Mouse (Mus musculus): ENCODE data around the gene Dglucy. TPM values are rescaled to one million over a fixed set of nuclear protein-coding genes. Genes with fewer than 3 reads are reported as not detected.

The Dglucy gene
- polyA plus RNA-seq, 1 experiment from 2014 or later: 4.1 TPM

GRCm38 (mm10) chr12:100846566-100846965, 67.7 kb downstream of the Dglucy start:
- WGBS: 17% methylated on average over 1 of the region's 1 CpGs
- Histone ChIP-seq H3K27me3 (replicated peaks) (peaks cover 15% of the 10 kb centered on the region), H3K4me3 (no peak overlapping the region), H3K9ac (no peak overlapping the region), H3K27ac (replicated peaks) (no peak overlapping the region), H3K4me1 (no peaks in the 10 kb centered on the region), H3K4me2 (no peak overlapping the region), H3K9me3 (no peaks in the 10 kb centered on the region), H3K36me3 (no peaks in the 10 kb centered on the region)
- no peak for ATAC-seq (ENCODE audit: extremely low read depth, insufficient number of reproducible peaks, low FRiP score, low TSS enrichment)

GRCm38 (mm10) chr12:100847437-100848080, 68.7 kb downstream of the Dglucy start:
- no peak for ATAC-seq (ENCODE audit: extremely low read depth, insufficient number of reproducible peaks, low FRiP score, low TSS enrichment)
- H3K4me1 ChIP-seq: no peaks in the 10 kb centered on the region
- 69% methylated on average over 11 of the region's 11 CpGs for WGBS
- H3K9me3 ChIP-seq: no peaks in the 10 kb centered on the region
- peaks cover 15% of the 10 kb centered on the region for H3K27me3 ChIP-seq (replicated peaks)
- no peak overlapping the region for H3K9ac ChIP-seq
- no peak overlapping the region for H3K4me2 ChIP-seq
- H3K36me3 ChIP-seq: no peaks in the 10 kb centered on the region
- H3K4me3 ChIP-seq: no peak overlapping the region
- no peak overlapping the region for H3K27ac ChIP-seq (replicated peaks)

DNA sequence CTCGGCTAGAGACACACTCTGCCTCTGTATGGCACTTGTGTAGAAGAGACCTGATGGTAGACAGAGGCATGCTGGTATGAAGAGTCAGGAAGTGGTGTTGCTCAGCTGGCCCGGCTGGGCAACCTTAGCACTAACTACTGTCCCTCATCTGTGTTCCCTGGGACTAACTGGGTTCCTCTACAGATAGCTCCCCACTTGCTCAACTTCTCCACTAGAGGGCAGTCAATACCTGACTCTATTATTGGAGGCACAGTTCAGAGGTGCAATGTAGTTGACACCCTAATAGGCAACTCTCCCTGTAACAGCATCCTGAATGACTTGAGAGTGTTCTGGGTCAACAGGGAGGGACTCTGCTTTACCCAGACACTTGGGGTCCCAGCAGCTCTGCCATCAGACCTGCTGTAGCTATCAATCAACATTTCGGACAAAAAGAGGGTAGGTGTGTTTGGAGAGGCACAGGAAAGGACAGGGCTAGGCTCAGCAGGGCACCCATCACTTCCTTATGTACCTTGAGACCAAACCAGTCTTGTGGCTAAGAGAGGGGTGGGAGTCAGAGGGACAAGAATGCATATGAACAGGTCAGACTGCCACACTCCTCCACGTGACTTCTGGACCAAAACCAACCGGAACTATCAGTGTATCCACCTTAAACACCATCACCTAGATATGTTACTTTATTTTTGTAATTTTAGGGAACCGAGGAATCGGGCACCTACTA, 70.7 kb downstream of the Dglucy start:
- no peak for ATAC-seq (ENCODE audit: extremely low read depth, insufficient number of reproducible peaks, low FRiP score, low TSS enrichment)
- Histone ChIP-seq H3K4me2 (no peak overlapping the region), H3K9me3 (no peaks in the 10 kb centered on the region), H3K9ac (no peak overlapping the region), H3K4me3 (no peak overlapping the region), H3K36me3 (no peaks in the 10 kb centered on the region), H3K27ac (replicated peaks) (no peak overlapping the region), H3K27me3 (replicated peaks) (peaks cover 15% of the 10 kb centered on the region), H3K4me1 (no peaks in the 10 kb centered on the region)
- WGBS: 63% methylated on average over 7 of the region's 7 CpGs

GRCm38 (mm10) chr12:100852370-100852769, 73.5 kb downstream of the Dglucy start:
- no peaks in the 10 kb centered on the region for H3K9me3 ChIP-seq
- H3K36me3 ChIP-seq: no peaks in the 10 kb centered on the region
- ATAC-seq (ENCODE audit: extremely low read depth, insufficient number of reproducible peaks, low FRiP score, low TSS enrichment): no peak
- H3K4me3 ChIP-seq: no peak overlapping the region
- H3K9ac ChIP-seq: no peak overlapping the region
- H3K4me2 ChIP-seq: no peak overlapping the region
- 70% methylated on average over 3 of the region's 3 CpGs for WGBS
- no peaks in the 10 kb centered on the region for H3K4me1 ChIP-seq
- H3K27me3 ChIP-seq (replicated peaks): peaks cover 15% of the 10 kb centered on the region
- no peak overlapping the region for H3K27ac ChIP-seq (replicated peaks)

DNA sequence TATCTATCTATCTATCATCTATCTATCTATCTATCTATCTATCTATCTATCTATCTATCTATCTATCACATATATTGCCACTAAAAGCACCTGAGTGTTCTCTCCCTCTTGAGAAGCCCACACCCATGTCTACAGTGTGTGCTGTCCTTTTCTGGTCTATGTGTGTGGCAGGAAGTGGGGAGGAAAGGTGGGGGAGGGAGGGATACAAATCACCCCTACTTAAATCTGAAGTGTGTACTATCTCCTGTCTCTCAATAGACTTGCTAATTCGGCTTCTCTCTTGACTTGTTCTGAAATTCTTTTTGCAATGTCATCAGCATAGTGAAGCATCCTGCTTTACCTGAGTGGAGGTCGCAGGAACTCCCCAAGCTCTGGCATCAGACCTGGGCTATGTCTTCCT, 77.5 kb downstream of the Dglucy start:
- 67% methylated on average over 2 of the region's 2 CpGs for WGBS

GRCm38 (mm10) chr12:100857791-100858190, 78.9 kb downstream of the Dglucy start:
- no peaks in the 10 kb centered on the region for H3K27me3 ChIP-seq (replicated peaks)

More for the DNA sequence above, 77.5 kb downstream of the Dglucy start:
- Histone ChIP-seq H3K27ac (replicated peaks) (no peak overlapping the region), H3K4me1 (no peaks in the 10 kb centered on the region), H3K27me3 (replicated peaks) (no peaks in the 10 kb centered on the region), H3K9me3 (no peaks in the 10 kb centered on the region), H3K9ac (no peak overlapping the region), H3K4me2 (no peak overlapping the region), H3K4me3 (no peak overlapping the region), H3K36me3 (no peaks in the 10 kb centered on the region)
- no peak for ATAC-seq (ENCODE audit: extremely low read depth, insufficient number of reproducible peaks, low FRiP score, low TSS enrichment)

GRCm38 (mm10) chr12:100862272-100862671, 83.4 kb downstream of the Dglucy start:
- Histone ChIP-seq H3K36me3 (no peaks in the 10 kb centered on the region), H3K9ac (no peak overlapping the region), H3K27ac (replicated peaks) (no peak overlapping the region), H3K27me3 (replicated peaks) (0 out of 2 replicates have a peak, but pooled peaks cover 6% of the 10 kb centered on the region), H3K9me3 (no peaks in the 10 kb centered on the region), H3K4me3 (no peak overlapping the region), H3K4me2 (no peak overlapping the region), H3K4me1 (no peaks in the 10 kb centered on the region; the same call in 1 of the 2 replicates)
- 77% methylated on average over 3 of the region's 3 CpGs for WGBS
- ATAC-seq (ENCODE audit: extremely low read depth, insufficient number of reproducible peaks, low FRiP score, low TSS enrichment): no peak

More at GRCm38 (mm10) chr12:100857791-100858190, 78.9 kb downstream of the Dglucy start:
- 75% methylated on average over 7 of the region's 7 CpGs for WGBS
- no peaks in the 10 kb centered on the region for H3K4me1 ChIP-seq
- no peak for ATAC-seq (ENCODE audit: extremely low read depth, insufficient number of reproducible peaks, low FRiP score, low TSS enrichment)
- no peak overlapping the region for H3K4me2 ChIP-seq
- no peaks in the 10 kb centered on the region for H3K36me3 ChIP-seq
- H3K27ac ChIP-seq (replicated peaks): no peak overlapping the region
- H3K9ac ChIP-seq: no peak overlapping the region
- no peaks in the 10 kb centered on the region for H3K9me3 ChIP-seq
- H3K4me3 ChIP-seq: no peak overlapping the region

DNA sequence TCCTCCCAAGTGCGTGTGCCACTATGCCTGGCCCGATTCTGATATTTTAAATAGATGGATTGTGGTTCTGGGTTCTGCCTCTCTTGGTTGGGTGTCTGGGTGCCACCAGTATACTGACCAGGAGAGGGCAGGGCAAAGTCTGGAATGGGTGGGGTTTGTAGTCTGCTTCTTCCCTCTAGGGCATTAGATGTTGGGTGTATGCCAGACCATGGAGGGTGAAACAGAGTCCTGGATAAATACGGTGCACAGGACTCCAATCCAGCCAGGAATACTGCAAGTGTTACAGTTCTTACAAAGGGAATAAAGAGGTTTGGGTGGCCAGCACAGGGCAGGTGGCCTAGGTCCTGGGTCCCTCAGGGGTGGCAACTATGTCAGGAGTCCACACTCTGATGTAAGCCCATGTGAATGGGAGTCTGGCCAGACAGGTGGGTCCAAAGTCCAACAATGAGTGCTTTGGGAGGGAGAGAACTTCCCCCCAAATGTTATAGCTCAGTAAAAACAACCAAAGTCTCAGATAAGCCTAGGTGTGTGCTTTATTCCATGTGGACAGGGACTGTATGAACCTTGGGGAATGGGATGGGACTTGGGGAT, 84.1 kb downstream of the Dglucy start:
- Histone ChIP-seq H3K27ac (replicated peaks) (no peak overlapping the region), H3K27me3 (replicated peaks) (0 out of 2 replicates have a peak, but pooled peaks cover 6% of the 10 kb centered on the region), H3K36me3 (no peaks in the 10 kb centered on the region), H3K4me2 (no peak overlapping the region), H3K9me3 (no peaks in the 10 kb centered on the region), H3K4me3 (no peak overlapping the region), H3K9ac (no peak overlapping the region), H3K4me1 (no peaks in the 10 kb centered on the region; the same call in 1 of the 2 replicates)
- ATAC-seq (ENCODE audit: extremely low read depth, insufficient number of reproducible peaks, low FRiP score, low TSS enrichment): no peak
- WGBS: 81% methylated on average over 3 of the region's 3 CpGs

DNA sequence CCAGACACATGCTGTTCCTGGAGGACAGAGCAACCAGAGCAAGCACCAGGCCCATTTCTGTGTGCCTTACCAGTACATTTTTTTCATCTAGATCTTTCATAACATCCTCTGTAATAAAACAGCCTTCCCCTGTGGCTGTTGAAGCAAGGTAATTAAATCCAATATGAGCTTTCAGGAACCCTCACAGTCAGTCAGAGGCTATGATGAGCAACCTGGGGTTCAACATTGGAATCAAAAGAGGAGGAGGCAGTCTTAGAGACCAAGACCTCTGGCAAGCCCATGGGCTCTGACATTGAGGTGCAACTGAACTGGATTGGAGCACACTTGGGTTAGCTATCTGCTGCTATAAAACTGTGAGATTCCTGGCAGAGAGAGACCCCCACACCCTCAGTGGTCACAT, 86.2 kb downstream of the Dglucy start:
- no peak overlapping the region for H3K27ac ChIP-seq (replicated peaks)
- H3K36me3 ChIP-seq: no peaks in the 10 kb centered on the region
- 0 out of 2 replicates have a peak, but pooled peaks cover 6% of the 10 kb centered on the region for H3K27me3 ChIP-seq (replicated peaks)
- no peak overlapping the region for H3K4me3 ChIP-seq
- peaks cover 6% of the 10 kb centered on the region; the same call in 1 of the 2 replicates for H3K9me3 ChIP-seq
- H3K9ac ChIP-seq: no peak overlapping the region
- H3K4me2 ChIP-seq: no peak overlapping the region
- no peak for ATAC-seq (ENCODE audit: extremely low read depth, insufficient number of reproducible peaks, low FRiP score, low TSS enrichment)
- no peaks in the 10 kb centered on the region; the same call in 1 of the 2 replicates for H3K4me1 ChIP-seq

GRCm38 (mm10) chr12:100865509-100866078, 86.7 kb downstream of the Dglucy start:
- ATAC-seq (ENCODE audit: extremely low read depth, insufficient number of reproducible peaks, low FRiP score, low TSS enrichment): no peak
- no peak overlapping the region for H3K27ac ChIP-seq (replicated peaks)
- no peaks in the 10 kb centered on the region for H3K36me3 ChIP-seq
- 0 out of 2 replicates have a peak, but pooled peaks cover 6% of the 10 kb centered on the region for H3K27me3 ChIP-seq (replicated peaks)
- no peak overlapping the region for H3K9ac ChIP-seq
- no peaks in the 10 kb centered on the region; the same call in 1 of the 2 replicates for H3K4me1 ChIP-seq
- H3K9me3 ChIP-seq: peaks cover 6% of the 10 kb centered on the region; the same call in 1 of the 2 replicates
- H3K4me2 ChIP-seq: no peak overlapping the region
- WGBS: 62% methylated on average over 11 of the region's 11 CpGs
- H3K4me3 ChIP-seq: no peak overlapping the region

GRCm38 (mm10) chr12:100867097-100867496, 88.2 kb downstream of the Dglucy start:
- no peak for ATAC-seq (ENCODE audit: extremely low read depth, insufficient number of reproducible peaks, low FRiP score, low TSS enrichment)
- H3K4me1 ChIP-seq: no peaks in the 10 kb centered on the region; the same call in 1 of the 2 replicates
- 75% methylated on average over 8 of the region's 8 CpGs for WGBS
- no peak overlapping the region for H3K27ac ChIP-seq (replicated peaks)
- peaks cover 6% of the 10 kb centered on the region; the same call in 1 of the 2 replicates for H3K9me3 ChIP-seq
- H3K36me3 ChIP-seq: no peaks in the 10 kb centered on the region
- H3K9ac ChIP-seq: no peak overlapping the region
- no peak overlapping the region for H3K4me2 ChIP-seq
- no peak overlapping the region for H3K4me3 ChIP-seq
- peaks cover 6% of the 10 kb centered on the region; the same call in 1 of the 2 replicates for H3K27me3 ChIP-seq (replicated peaks)

Data from heart, embryonic 13.5 days (tissue).